Mouse (Mus musculus) erythroblast, embryonic 14.5 days (primary cell): Measurements from ENCODE around the gene Edn2. TPM values are rescaled to one million over a fixed set of nuclear protein-coding genes. Genes with fewer than 3 reads are reported as not detected.

ENCODE experiments used
- H3K27me3 ChIP-seq: 2 replicates; pipeline ENCODE4 v1.6.1; 2012; ENCODE audit warnings: inconsistent platforms; ENCODE audit not compliant: control insufficient read depth
- H3K36me3 ChIP-seq: 2 replicates; pipeline ENCODE4 v1.6.1; 2012; ENCODE audit warnings: mild to moderate bottlenecking, inconsistent platforms; ENCODE audit not compliant: control insufficient read depth
- H3K4me1 ChIP-seq: 2 replicates; pipeline ENCODE4 v1.6.1; 2012; ENCODE audit warnings: inconsistent platforms; ENCODE audit not compliant: control insufficient read depth
- H3K4me3 ChIP-seq: replicated peaks from 2 replicates; pipeline ENCODE3; 2012; ENCODE audit warnings: moderate library complexity, mild to moderate bottlenecking, inconsistent platforms
- H3K9me3 ChIP-seq: 2 replicates; pipeline ENCODE4 v1.6.1; 2012; ENCODE audit warnings: low read length, inconsistent platforms, mixed read lengths; ENCODE audit not compliant: control insufficient read depth
- GATA1 ChIP-seq: IDR thresholded peaks from 2 replicates; pipeline ENCODE4 v1.6.1; 2012; ENCODE audit warnings: low read length, inconsistent platforms, mixed read lengths
- TAL1 ChIP-seq: IDR thresholded peaks from 3 replicates; pipeline ENCODE4 v1.6.1; 2012; ENCODE audit warnings: low read length, inconsistent platforms, mixed read lengths
- polyA plus RNA-seq: library from polyadenylated mRNA; stranded (reverse); fragments of >175 nt; gene quantifications from 2 replicates; pipeline ENCODE4 v1.2.3, GENCODE M21; 2012

The Edn2 gene
- polyA plus RNA-seq, 1 experiment, result not detected

DNA sequence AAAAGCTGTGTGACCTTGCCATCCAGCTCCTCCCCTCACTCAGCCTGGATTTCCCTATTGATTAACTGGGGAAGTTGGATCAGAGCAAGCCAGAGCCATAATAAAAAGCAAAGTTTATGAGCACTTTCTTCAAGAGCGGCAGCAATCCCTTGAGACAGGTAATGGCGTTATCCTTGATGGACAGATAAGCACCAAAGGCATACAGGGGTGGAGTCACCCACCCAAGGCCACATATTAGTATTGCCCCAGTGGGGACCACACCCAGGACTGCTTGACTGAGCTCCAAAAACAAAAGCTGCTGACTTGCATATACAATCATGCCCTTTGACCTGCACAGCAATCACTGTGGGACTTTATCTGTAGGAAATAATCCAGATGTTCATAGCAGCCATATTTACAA, 31.0 kb downstream of the Edn2 start:
- no peaks in the 10 kb centered on the region for H3K4me1 ChIP-seq
- H3K27me3 ChIP-seq, result no peaks in the 10 kb centered on the region
- TF ChIP-seq TAL1 (no peak), GATA1 (no peak)
- no peak overlapping the region for H3K4me3 ChIP-seq
- H3K36me3 ChIP-seq, result no peaks in the 10 kb centered on the region
- no peaks in the 10 kb centered on the region for H3K9me3 ChIP-seq

GRCm38 (mm10) chr4:120194026-120194425, 33.0 kb downstream of the Edn2 start:
- Histone ChIP-seq H3K4me1 (no peaks in the 10 kb centered on the region), H3K36me3 (no peaks in the 10 kb centered on the region), H3K4me3 (no peak overlapping the region), H3K27me3 (no peaks in the 10 kb centered on the region), H3K9me3 (no peaks in the 10 kb centered on the region)
- TF ChIP-seq TAL1 (no peak), GATA1 (no peak)

DNA sequence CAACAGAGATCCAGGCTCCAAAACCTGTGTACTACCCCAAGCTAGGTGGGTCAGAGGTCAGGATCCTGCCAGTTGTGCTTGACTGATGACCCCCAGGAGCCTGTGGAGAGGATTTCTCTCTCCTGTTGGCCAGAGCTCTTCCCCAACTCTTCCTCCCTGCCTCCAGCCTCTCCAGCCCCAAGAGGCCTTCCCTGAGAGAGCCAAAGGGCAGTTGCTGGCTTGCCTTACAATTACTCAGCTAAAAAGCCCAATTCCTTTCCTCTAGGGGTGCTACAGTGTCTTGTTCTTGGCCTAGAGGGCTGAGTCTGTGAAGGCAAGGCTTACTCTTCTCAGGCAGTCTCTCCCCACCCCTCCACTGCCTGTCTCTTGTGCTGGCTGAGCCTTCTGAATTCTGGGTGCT, 34.0 kb downstream of the Edn2 start:
- no peaks in the 10 kb centered on the region for H3K9me3 ChIP-seq
- TF ChIP-seq GATA1, result no peak
- no peak for TF ChIP-seq TAL1

GRCm38 (mm10) chr4:120199184-120199885, 38.3 kb downstream of the Edn2 start:
- Histone ChIP-seq H3K9me3 (no peaks in the 10 kb centered on the region), H3K27me3 (no peaks in the 10 kb centered on the region), H3K4me3 (no peak overlapping the region)

More for the DNA sequence above, 34.0 kb downstream of the Edn2 start:
- no peak overlapping the region for H3K4me3 ChIP-seq
- H3K36me3 ChIP-seq, result no peaks in the 10 kb centered on the region
- H3K4me1 ChIP-seq, result no peaks in the 10 kb centered on the region
- no peaks in the 10 kb centered on the region for H3K27me3 ChIP-seq

DNA sequence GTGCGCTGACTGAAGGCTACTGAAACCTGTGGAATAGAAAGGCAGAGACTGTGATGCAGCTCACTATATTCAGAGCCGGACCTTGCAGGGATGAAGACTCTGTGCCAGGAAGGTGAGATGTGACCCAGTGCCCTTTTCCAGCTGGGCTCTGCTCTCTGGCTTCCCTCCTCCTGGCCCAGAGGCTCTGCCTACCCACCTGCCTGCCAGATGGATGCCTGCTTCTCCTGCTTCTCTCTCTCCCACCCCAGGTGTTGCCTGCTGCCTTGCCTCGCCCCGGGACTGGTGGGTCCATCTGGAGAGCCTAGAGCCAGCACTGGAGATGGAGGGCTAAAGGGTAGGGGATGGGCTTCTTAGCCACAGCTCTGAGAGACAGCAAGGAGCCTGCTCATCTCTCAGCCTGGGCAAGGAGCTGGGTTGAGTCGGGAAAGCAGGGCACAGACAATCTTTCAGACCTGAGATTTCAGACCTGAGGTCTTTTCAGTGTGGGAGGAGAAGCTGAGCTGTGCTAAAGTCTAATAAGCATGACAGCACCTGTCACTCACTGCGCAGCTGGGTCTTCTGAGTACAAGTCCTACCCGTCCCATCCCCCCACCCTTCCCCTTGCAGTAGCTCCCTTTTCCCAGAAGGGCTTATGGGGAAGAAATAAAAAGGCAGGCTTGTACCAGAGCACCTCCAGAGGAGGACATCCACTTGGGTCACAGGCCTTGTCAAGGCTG, 39.7 kb downstream of the Edn2 start:
- TF ChIP-seq TAL1 (no peak), GATA1 (no peak)
- no peaks in the 10 kb centered on the region for H3K4me1 ChIP-seq
- no peaks in the 10 kb centered on the region for H3K9me3 ChIP-seq
- H3K36me3 ChIP-seq, result no peaks in the 10 kb centered on the region
- no peaks in the 10 kb centered on the region for H3K27me3 ChIP-seq
- H3K4me3 ChIP-seq, result no peak overlapping the region

More at GRCm38 (mm10) chr4:120199184-120199885, 38.3 kb downstream of the Edn2 start:
- H3K4me1 ChIP-seq, result no peaks in the 10 kb centered on the region
- TF ChIP-seq TAL1 (no peak), GATA1 (no peak)
- H3K36me3 ChIP-seq, result no peaks in the 10 kb centered on the region

- no peak for TF ChIP-seq TAL1
- no peak for TF ChIP-seq GATA1
- H3K4me3 ChIP-seq, result no peak overlapping the region
- no peaks in the 10 kb centered on the region for H3K27me3 ChIP-seq
- H3K36me3 ChIP-seq, result no peaks in the 10 kb centered on the region
- no peaks in the 10 kb centered on the region for H3K9me3 ChIP-seq
- H3K4me1 ChIP-seq, result no peaks in the 10 kb centered on the region
These were observed 43.4 kb downstream of the Edn2 start for GRCm38 (mm10) chr4:120204357-120204942.

DNA sequence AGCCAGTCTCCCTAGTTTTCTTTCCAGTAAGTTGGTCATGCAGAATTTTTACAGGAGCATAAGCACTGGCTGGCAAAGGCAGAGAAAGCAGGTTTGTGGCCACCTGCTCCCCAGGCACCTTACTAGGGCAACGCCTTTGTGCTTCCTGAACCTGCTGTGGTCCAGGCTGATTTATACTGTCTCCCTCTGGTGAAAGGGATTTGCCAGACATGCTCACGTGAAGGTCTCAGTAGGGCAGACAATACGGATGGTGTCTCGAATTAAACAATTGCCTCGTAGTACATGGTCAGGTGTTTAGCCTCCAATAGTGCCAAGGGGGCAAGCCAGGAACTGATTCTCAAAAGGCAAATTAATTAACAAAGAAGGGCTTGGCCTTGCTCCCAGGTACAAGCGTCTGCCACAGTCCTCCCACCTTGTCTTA, 45.5 kb downstream of the Edn2 start:
- no peaks in the 10 kb centered on the region for H3K9me3 ChIP-seq
- no peak for TF ChIP-seq TAL1
- H3K36me3 ChIP-seq, result no peaks in the 10 kb centered on the region
- no peaks in the 10 kb centered on the region for H3K27me3 ChIP-seq
- H3K4me1 ChIP-seq, result no peaks in the 10 kb centered on the region
- H3K4me3 ChIP-seq, result no peak overlapping the region

GRCm38 (mm10) chr4:120212080-120212479, 51.1 kb downstream of the Edn2 start:
- TF ChIP-seq GATA1 (no peak), TAL1 (no peak)
- Histone ChIP-seq H3K36me3 (no peaks in the 10 kb centered on the region), H3K4me1 (no peaks in the 10 kb centered on the region), H3K27me3 (no peaks in the 10 kb centered on the region), H3K4me3 (no peak overlapping the region), H3K9me3 (no peaks in the 10 kb centered on the region)

- Histone ChIP-seq H3K27me3 (no peaks in the 10 kb centered on the region), H3K9me3 (no peaks in the 10 kb centered on the region)
These were observed 51.8 kb downstream of the Edn2 start for GRCm38 (mm10) chr4:120212812-120213211.

More at GRCm38 (mm10) chr4:120212812-120213211, 51.8 kb downstream of the Edn2 start:
- H3K4me3 ChIP-seq, result no peak overlapping the region
- no peak for TF ChIP-seq TAL1
- no peak for TF ChIP-seq GATA1
- no peaks in the 10 kb centered on the region for H3K36me3 ChIP-seq
- H3K4me1 ChIP-seq, result no peaks in the 10 kb centered on the region
